ENCODE assay signal across 10 mouse cellular contexts in genomic region chr2:30262840-30263441, GRCm38 (mm10). TPM values are rescaled to one million over a fixed set of nuclear protein-coding genes. Genes with fewer than 3 reads are reported as not detected.
A peak's percentile ranks its signal among the peaks of the same experiment; 100 is the strongest.
DNase-seq lines count a peak whose midpoint lies in the region; ATAC-seq and TF ChIP-seq lines count a peak whose summit lies in the region.
"Had no signal": no experiment of that assay in that cellular context is flagged by ENCODE, and none has a peak within 500 bp of the region (broad histone marks: within the 10 kb centered on the region; RNA-seq: fewer than 3 reads in every experiment).

No protein-coding gene starts in this region.

- intact Hi-C loops in gastrocnemius, adult 2 months (cut with DNase I) = no loop called here
- intact Hi-C loops in heart, postnatal 10 days (cut with DNase I) = no loop called here

- H3K9me3 ChIP-seq in lung, embryonic 16.5 days (ENCODE audit: control insufficient read depth, low read length) = no peaks in the 10 kb centered on the region
- H3K9me3 ChIP-seq: limb, embryonic 15.5 days had no signal

- no peak overlapping the region for H3K4me2 ChIP-seq in lung, embryonic 16.5 days (ENCODE audit: low read depth, low read length)
- H3K4me2 ChIP-seq: limb, embryonic 15.5 days had no signal

- H3K27me3 ChIP-seq in lung, embryonic 16.5 days (ENCODE audit: control insufficient read depth, insufficient read depth, low read depth, low read length) = no peaks in the 10 kb centered on the region
- H3K27me3 ChIP-seq: limb, embryonic 15.5 days had no signal

- H3K27ac ChIP-seq in gastrocnemius, adult 2 months = peak overlapping the region; percentile 94
- H3K27ac ChIP-seq in lung, embryonic 16.5 days (ENCODE audit: low read length) = no peak overlapping the region; the same call in 1 of the 2 replicates

- H3K36me3 ChIP-seq in lung, embryonic 16.5 days (ENCODE audit: control insufficient read depth, insufficient read depth, low read length) = peaks cover 39% of the 10 kb centered on the region

- 24% methylated on average over 4 of the region's 4 CpGs for WGBS in lung, embryonic 16.5 days

- peaks cover 45% of the 10 kb centered on the region for H3K4me1 ChIP-seq in lung, embryonic 16.5 days (replicated peaks; ENCODE audit: control insufficient read depth, insufficient read depth, low read length)

- peak overlapping the region; percentile 15; the same call in 1 of the 2 replicates for H3K4me3 ChIP-seq in gastrocnemius, adult 2 months
- no peak overlapping the region for H3K4me3 ChIP-seq in lung, embryonic 16.5 days (ENCODE audit: low read length)
- H3K4me3 ChIP-seq: limb, embryonic 15.5 days had no signal

- ATAC-seq in lung, embryonic 16.5 days (ENCODE audit: low read depth) = 0 out of 2 replicates have a peak, but pooled peaks have one; percentile 11
- no peak for ATAC-seq in inflammation-experienced regulatory T-cells, adult 6 months
- no peak for ATAC-seq in erythroblast, adult 5-6 weeks (replicated peaks; ENCODE audit: low FRiP score, poor library complexity, severe bottlenecking)

- H3K9ac ChIP-seq in lung, embryonic 16.5 days (ENCODE audit: low read length) = no peak overlapping the region
- H3K9ac ChIP-seq: limb, embryonic 15.5 days had no signal

- no peak for TF ChIP-seq CTCF in gastrocnemius, adult 2 months (IDR thresholded peaks at IDR 0.05)

- DNase-seq in gastrocnemius, adult 2 months = peak; percentile 62
- no peak for DNase-seq in gastrocnemius, postnatal 4 days (ENCODE audit: low spot score in 2 of 2)
- peak; percentile 64 for DNase-seq in testis, postnatal 10 days (ENCODE audit: low spot score)
- no peak for DNase-seq in testis, postnatal 14 days (ENCODE audit: low spot score)
- peak; percentile 70 to 75 for DNase-seq in heart, postnatal 10 days

RNA-seq across cellular contexts. Expression of gene Phyhd1, which starts 3.1 kb away (rescaled TPM):
- total RNA-seq in gastrocnemius, adult 2 months (2021) = 10 to 100 TPM; 27.8 to 34.5 TPM
- total RNA-seq in gastrocnemius, postnatal 4 days (2021) = 10 to 100 TPM; 16.7 to 19.3 TPM
- total RNA-seq in heart, postnatal 10 days (2021) = 10 to 100 TPM; 26.3 to 29.3 TPM
- 7.4 and 8.2 TPM in 2 replicates for polyA plus RNA-seq in lung, embryonic 16.5 days (2015; fragmentation: Nextera tagmentation; extraction: Ambion mirVana)
- polyA plus RNA-seq in inflammation-experienced regulatory T-cells, adult 6 months (2017; shearing (Covaris generic)) = 1 to 10 TPM; 2.5 to 4.8 (median 4.3) TPM
- 2.7 TPM in 1 of 2 replicates, not detected in the other for total RNA-seq in erythroblast, adult 5-6 weeks (2015; ENCODE audit: low replicate concordance)
- 1.3 and 5.6 TPM in 2 replicates for total RNA-seq in erythroblast, adult 5-6 weeks (2017; ENCODE audit: low replicate concordance)

RNA-seq across cellular contexts. Expression of gene Gm28038, which starts 17.9 kb away (rescaled TPM):
- total RNA-seq in gastrocnemius, adult 2 months (2021) = 1 to 10 TPM in 1 of 2 experiments, not detected in 1; 1.8 TPM
- not detected for total RNA-seq in gastrocnemius, postnatal 4 days (2021)
- not detected for total RNA-seq in heart, postnatal 10 days (2021)
- not detected in 2 replicates for polyA plus RNA-seq in lung, embryonic 16.5 days (2015; fragmentation: Nextera tagmentation; extraction: Ambion mirVana)
- polyA plus RNA-seq in inflammation-experienced regulatory T-cells, adult 6 months (2017; shearing (Covaris generic)) = 1 to 10 TPM in 1 of 3 experiments, not detected in 2; 7.1 TPM
- total RNA-seq in erythroblast, adult 5-6 weeks (2015; ENCODE audit: low replicate concordance) = not detected in 2 replicates
- total RNA-seq in erythroblast, adult 5-6 weeks (2017; ENCODE audit: low replicate concordance) = not detected in 2 replicates
- polyA plus RNA-seq: embryonic facial prominence, embryonic 11.5 days; limb, embryonic 15.5 days had no signal

RNA-seq across cellular contexts. Expression of gene Gm28035, which starts 22.6 kb away (rescaled TPM):
- total RNA-seq in gastrocnemius, adult 2 months (2021) = 1 to 10 TPM; 1.1 to 1.4 TPM
- 1 to 10 TPM; 1.0 to 1.3 TPM for total RNA-seq in gastrocnemius, postnatal 4 days (2021)
- total RNA-seq in heart, postnatal 10 days (2021) = 1 to 10 TPM; 1.3 to 2.7 TPM
- 0.16 and 0.18 TPM in 2 replicates for polyA plus RNA-seq in lung, embryonic 16.5 days (2015; fragmentation: Nextera tagmentation; extraction: Ambion mirVana)
- under 1 TPM in 2 of 3 experiments, not detected in 1; 0.16 to 0.17 TPM for polyA plus RNA-seq in inflammation-experienced regulatory T-cells, adult 6 months (2017; shearing (Covaris generic))
- total RNA-seq in erythroblast, adult 5-6 weeks (2015; ENCODE audit: low replicate concordance) = not detected in 2 replicates
- not detected in 2 replicates for total RNA-seq in erythroblast, adult 5-6 weeks (2017; ENCODE audit: low replicate concordance)

RNA-seq across cellular contexts. Expression of gene Dolk, which starts 23.2 kb away (rescaled TPM):
- 10 to 100 TPM; 20.2 to 21.0 TPM for total RNA-seq in gastrocnemius, adult 2 months (2021)
- total RNA-seq in gastrocnemius, postnatal 4 days (2021) = 10 to 100 TPM; 21.3 to 21.5 TPM
- 10 to 100 TPM; 25.9 to 28.6 TPM for total RNA-seq in heart, postnatal 10 days (2021)
- polyA plus RNA-seq in lung, embryonic 16.5 days (2015; fragmentation: Nextera tagmentation; extraction: Ambion mirVana) = 30.3 and 31.4 TPM in 2 replicates
- polyA plus RNA-seq in inflammation-experienced regulatory T-cells, adult 6 months (2017; shearing (Covaris generic)) = 10 to 100 TPM; 10.8 to 14.6 (median 10.9) TPM
- total RNA-seq in erythroblast, adult 5-6 weeks (2015; ENCODE audit: low replicate concordance) = 1.2 and 1.7 TPM in 2 replicates
- total RNA-seq in erythroblast, adult 5-6 weeks (2017; ENCODE audit: low replicate concordance) = 2.8 and 3.0 TPM in 2 replicates

RNA-seq across cellular contexts. Expression of gene Nup188, which starts 23.3 kb away (rescaled TPM):
- total RNA-seq in gastrocnemius, adult 2 months (2021) = 1 to 10 TPM; 8.4 to 9.9 TPM
- 10 to 100 TPM; 32.7 to 34.2 TPM for total RNA-seq in gastrocnemius, postnatal 4 days (2021)
- 10 to 100 TPM; 25.1 to 26.6 TPM for total RNA-seq in heart, postnatal 10 days (2021)
- polyA plus RNA-seq in lung, embryonic 16.5 days (2015; fragmentation: Nextera tagmentation; extraction: Ambion mirVana) = 30.5 and 33.6 TPM in 2 replicates
- 10 to 100 TPM; 26.4 to 30.2 (median 26.9) TPM for polyA plus RNA-seq in inflammation-experienced regulatory T-cells, adult 6 months (2017; shearing (Covaris generic))
- total RNA-seq in erythroblast, adult 5-6 weeks (2015; ENCODE audit: low replicate concordance) = 14.8 and 22.5 TPM in 2 replicates
- 5.1 and 7.0 TPM in 2 replicates for total RNA-seq in erythroblast, adult 5-6 weeks (2017; ENCODE audit: low replicate concordance)

Comparison
In these comparisons a context has a peak if more than half of its experiments do, and no peak if none do; other contexts are left out.
1. DNase-seq: peak in gastrocnemius, adult 2 months (single experiment), testis, postnatal 10 days (single experiment) and heart, postnatal 10 days (2 of 2); none in gastrocnemius, postnatal 4 days (0 of 2) and testis, postnatal 14 days (single experiment).